Mouse (Mus musculus): ENCODE data around the gene Myof. TPM values are rescaled to one million over a fixed set of nuclear protein-coding genes. Genes with fewer than 3 reads are reported as not detected.

The Myof gene
- total RNA-seq, 2 experiments from 2014 or later: 5.3 TPM

DNA sequence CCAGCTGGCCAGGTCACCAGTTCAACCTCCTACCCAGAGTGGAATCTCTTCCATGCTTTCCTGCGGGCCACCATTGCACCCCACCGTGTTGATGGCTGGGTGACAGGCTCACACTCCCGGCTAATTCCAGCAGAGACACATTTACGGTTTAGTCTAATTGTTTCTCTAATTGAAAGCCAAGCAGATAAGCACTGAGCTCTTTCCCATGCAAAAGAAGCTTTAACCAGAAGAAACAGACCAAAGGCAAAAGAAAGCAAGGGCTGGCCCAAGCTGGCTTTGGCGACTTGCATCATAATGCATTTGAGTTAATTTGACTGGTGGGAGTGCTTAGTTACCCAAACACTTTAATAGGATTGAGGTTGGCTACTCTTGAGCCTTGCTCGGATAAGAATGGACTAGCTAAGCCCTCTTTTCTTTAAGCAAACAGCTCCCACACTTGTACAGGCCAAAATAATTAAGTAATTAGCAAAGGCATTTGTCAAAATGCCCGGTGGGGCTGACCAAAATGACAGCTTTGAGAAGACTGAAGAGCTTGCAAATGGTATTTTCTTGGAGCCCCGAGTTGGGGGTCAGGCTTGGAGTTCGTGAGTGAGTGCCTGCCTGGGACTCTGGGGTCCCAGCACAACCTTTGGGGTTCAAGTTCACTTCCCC lies 161.8 kb downstream of the Myof start:
- DNase-seq (ENCODE audit: low spot score in 2 of 2): no peak

DNA sequence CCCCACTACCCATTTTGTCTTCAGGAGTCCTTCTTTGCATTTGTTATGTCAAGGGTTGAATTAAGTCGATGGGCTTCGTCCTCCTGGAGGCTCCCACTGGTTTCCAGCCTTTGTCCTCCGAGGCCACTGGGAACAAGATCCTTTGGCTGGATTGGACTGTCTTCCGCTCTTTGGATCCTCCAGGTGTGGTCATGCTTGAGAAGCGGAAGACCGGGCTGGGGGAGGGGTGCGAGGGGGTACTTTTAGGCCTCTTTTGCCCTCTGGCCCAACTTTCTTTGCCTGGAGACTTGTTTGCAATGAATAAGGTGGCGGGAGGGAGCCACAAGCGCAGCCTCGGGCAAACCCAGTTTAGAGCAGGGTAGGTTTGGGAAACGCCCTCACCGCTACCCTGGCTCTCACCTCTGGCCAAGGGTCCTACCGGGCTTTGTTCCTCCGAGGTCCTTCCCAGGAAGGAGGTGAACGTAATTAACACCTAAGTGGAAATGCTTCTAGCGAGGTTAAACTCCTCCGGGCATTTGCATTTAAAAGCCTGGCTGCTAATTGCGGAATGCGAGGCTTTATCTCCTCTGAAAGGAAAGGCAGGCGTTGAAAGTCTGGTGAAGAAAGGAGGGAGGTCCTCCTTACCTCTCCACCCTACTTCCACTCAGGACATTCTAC lies 165.7 kb downstream of the Myof start:
- DNase-seq (ENCODE audit: low spot score in 2 of 2): no peak

DNA sequence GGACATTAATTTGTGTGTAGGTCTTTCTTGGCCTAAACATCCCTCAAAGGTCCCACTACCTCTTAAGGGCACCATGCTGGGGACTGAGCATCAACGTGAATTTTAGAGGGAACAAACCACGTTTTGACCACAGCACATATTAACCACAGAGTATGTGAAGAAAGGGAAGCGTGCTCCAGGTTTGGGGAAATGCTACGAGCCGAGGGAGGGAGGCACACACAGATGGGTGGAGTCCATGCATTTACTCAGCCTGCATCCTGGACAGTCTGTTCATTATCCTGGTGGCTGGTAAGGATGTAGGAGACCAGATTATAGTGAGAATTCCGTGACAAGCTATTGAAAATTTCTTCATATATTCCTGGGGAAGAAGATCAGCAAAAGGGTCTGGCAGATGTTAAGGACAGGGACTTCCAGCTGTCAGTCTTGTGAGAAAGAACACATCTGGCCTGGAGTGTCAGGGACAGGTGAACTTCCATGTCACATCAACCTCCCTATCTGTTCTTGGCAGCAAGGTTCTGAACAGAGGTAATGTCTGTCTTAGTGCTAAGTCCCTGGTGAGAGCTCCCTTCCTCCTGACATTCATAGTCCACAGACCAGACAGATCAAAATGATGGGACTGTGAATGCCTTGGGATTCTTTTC lies 166.7 kb downstream of the Myof start:
- no peak for DNase-seq (ENCODE audit: low spot score in 2 of 2)

DNA sequence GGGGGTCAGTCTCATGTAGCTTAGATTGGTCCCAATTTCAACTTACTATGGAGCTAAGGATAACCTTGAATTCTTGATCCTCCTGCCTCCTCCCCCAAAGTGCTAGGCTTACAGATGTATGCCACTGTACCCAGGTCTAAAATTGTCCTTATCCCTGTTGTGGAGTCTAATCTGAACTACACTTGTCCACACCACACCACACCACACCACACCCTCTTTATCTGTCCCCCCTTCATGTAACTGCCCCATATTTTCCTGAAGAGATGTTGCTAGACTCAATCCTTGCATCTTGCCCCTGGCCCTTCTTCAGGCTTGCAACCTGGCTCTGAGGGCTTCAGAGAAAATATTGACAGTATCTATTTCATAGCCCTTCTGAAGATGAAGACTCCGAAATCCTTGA lies 169.9 kb downstream of the Myof start:
- no peak for DNase-seq (ENCODE audit: low spot score in 2 of 2)

DNA sequence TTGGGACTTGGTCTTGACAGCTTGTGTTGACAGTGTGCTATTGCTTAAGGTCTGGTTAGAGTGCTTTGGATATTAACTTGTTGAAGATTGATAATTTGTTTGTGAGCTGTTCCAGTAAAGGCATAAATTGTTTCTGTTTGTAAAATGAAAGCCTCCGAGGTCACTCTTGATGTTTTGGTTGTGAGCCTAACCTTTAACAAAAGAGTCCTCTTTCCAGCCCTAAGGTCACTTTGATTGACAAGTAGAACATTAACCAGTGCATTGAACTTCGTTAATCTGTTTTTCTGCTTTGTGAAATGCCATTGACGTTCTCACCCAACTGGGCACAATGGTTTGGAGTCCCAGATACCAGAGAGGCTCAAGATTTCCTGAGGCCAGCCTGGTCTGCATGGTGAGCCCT lies 175.8 kb downstream of the Myof start:
- DNase-seq (ENCODE audit: low spot score in 2 of 2): no peak

- no peak for DNase-seq (ENCODE audit: low spot score in 2 of 2)
These were observed 176.4 kb downstream of the Myof start for GRCm38 (mm10) chr19:37866994-37867393.

DNA sequence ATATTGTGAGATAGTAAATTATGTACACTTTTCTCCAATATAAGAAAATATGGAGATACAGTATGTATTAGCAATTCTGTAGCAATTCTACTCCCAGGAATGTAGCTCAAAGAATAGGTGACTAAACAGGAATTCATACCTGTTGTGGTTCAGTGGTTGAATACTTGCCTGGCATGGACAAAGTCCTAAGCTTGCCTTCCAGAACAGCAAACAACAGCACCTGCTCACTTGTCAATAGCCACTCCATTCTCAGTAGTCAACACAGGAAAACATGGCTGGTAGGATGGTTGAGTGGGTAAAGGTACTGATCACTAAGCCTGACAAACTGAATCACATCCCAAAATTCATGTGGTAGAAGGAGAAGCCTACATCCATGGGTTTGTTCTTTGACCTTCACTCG lies 182.2 kb downstream of the Myof start:
- DNase-seq (ENCODE audit: low spot score in 2 of 2): no peak

DNA sequence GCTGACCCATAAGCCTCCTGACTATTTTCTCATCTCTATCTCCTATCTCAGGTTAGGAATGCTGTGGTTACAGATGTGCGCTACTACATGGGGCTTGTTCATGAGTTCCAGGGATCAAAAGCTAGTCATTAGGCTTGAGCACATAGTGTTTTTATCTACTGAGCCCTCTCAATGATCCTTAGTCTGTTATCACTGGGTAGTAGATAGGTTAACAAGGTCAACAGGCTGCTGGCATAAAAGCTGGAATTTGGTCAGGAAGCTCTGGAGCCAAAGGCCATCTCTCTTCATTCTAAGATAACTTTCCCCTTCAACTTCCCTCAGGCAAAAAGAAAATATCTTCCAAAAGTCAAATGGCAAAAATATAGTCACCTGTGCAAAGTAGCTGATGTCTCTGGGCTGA lies 183.1 kb downstream of the Myof start:
- no peak for DNase-seq (ENCODE audit: low spot score in 2 of 2)

GRCm38 (mm10) chr19:37858406-37859081 lies 184.8 kb downstream of the Myof start:
- DNase-seq (ENCODE audit: low spot score in 2 of 2): no peak

DNA sequence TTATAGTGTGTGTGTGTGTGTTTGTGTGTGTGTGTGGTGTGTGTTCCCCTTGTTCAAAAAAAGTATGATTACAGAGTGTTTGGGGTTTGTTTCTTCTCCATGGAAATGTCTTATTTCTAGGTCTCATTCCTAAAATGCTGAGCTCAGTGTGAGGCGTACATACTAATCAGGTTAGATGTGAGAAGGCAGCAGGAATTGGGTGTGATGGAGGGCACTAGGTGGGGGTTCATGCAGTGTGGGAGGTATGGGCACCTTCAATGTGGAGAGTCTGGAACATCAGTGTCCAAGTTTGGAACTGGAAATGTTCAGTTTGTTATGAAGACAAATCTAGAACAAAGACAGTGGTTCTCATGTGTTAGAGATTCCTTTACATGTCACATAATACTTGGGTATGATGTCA lies 191.3 kb downstream of the Myof start:
- DNase-seq (ENCODE audit: low spot score in 2 of 2): no peak

GRCm38 (mm10) chr19:37851590-37852038 lies 191.8 kb downstream of the Myof start:
- DNase-seq (ENCODE audit: low spot score in 2 of 2): no peak

Other genes starting within 250 kb of the Myof start
- not detected for gene Cep55, start 11.4 kb upstream of the Myof start, total RNA-seq (2021)
- gene Ffar4, start 53.5 kb upstream of the Myof start, total RNA-seq (2021): not detected
- gene Rbp4, start 81.7 kb upstream of the Myof start, total RNA-seq (2021): 10 to 100 TPM; 20.7 to 21.3 TPM
- under 1 TPM; 0.12 to 0.26 TPM for gene Pde6c, start 89.2 kb upstream of the Myof start, total RNA-seq (2021)
- gene Fra10ac1, start 180.6 kb upstream of the Myof start, total RNA-seq (2021): 10 to 100 TPM; 13.5 to 13.6 TPM
- gene Lgi1, start 221.0 kb upstream of the Myof start, total RNA-seq (2021): 100 to 1,000 TPM; 130 to 135 TPM

Measured in left cerebral cortex, adult 18-20 months (tissue).